Mouse (Mus musculus) 416B (cell line): Measurements from ENCODE around the gene Hsdl1.

Source experiments
- DNase-seq: peaks from one replicate; pipeline ENCODE4 v3.0.0; 2011; ENCODE audit warnings: low read depth

The Hsdl1 gene

DNA sequence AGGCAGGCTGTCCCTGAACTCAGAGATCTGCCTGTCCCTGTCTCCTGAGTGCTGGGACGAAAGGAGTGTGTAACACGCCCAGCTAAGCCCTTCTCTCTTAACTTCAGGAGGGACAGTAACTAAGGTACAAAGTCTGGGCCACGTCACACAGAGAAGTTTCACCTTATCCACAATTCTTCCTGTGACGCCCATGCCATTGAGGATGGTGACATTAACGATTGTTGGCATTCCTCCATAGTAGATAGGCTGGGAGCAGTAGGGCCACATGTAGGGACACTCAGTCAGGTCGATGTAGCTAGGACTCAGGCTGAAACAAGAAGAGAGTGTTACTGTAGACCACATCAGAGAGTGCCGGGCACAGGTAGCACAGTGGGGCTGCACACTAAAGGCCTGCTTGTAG, 46.2 kb downstream of the Hsdl1 start:
- DNase-seq: no peak

DNA sequence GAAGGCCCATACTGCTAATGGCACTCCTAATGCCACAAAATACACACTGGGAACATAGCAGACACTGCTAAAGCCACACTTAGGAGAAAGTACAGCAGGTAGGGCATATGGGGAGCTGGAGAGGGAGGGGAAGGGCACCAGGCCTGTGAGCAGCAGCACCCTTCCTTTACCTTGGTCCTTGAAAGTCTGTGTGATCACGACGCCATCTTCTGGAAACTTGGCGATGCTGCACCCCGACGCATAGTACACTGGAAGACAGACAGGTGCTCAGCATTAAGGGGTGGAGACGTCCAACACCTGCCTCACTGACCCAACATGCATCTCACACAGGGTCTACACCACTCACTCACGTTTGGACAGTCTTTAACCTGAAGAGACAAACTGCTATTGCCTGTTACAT, 54.9 kb downstream of the Hsdl1 start:
- peak; percentile 17 for DNase-seq

DNA sequence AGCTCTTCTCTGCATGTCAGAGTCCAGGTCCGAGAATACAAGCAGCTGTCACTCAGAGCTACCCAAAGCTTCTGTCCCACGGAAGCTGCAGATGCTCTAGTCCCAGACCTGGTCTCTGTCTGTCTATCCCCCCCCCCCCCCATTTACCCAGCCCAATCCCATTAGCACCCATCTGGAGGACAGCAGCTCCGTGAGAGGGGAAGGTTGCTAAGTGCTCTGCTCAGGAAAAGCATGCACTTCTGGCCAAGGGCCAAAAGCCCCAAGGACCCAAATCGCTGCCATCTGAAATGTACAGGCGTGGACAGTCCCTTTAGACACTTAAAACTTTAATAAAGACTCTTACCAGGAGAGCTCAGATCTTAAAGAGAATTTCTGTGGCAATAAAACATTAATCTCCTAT, 58.3 kb downstream of the Hsdl1 start:
- no peak for DNase-seq

DNA sequence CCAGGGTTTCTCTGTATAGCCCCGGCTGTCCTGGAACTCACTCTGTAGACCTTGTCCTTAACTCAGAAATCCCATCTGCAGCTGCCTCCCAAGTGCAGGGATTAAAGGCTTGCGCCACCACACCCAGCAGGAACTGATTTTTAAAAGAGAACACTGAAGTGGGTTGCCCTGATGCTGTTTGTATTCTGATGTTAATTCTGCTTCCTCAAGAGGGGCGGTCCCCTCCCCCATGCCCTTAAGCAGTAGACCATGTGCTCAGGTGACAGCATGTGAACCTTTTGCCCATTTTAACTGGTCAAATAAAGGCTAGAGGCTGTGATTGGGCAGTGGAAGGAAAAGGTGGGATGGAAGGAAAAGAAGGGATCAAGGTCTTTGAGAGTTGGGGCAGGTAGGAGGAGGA, 59.2 kb downstream of the Hsdl1 start:
- no peak for DNase-seq

DNA sequence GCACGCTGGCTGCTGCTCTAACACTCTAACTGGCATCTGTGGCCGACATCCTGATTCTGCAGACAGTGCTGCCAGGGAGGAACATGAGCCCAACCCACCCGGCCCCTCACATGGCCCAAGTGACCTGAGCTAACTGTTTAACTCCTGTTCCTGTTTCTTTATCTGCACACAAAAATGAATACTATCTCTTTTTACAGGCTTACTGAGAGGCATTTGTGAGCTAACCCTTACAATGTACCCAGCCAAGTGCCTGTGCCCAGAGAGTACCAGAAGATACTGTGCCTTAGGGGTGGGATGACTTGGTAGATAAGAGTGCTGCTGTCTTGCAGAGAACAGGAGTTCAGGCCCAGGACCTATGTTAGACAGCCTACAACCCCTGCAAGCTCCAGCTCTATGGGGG, 60.0 kb downstream of the Hsdl1 start:
- no peak for DNase-seq

DNA sequence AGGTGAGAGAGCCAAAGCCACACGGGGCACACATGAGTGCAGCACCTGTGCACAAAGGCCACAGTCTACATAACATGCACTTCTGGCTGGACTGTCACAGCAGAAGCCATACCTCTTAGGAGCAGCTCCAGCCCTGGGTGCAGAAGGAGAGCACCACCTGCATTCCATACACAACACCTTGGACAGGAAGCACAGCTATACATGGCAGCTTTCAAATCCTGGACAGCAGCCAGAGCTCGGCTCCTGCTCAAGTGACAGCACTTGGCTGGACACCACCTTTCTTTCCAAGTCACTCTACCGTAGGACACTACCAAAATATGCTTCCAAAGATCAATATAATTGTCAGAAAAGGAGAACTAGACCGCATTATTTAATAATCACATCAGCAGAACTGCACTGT, 61.6 kb downstream of the Hsdl1 start:
- no peak for DNase-seq
